Mouse (Mus musculus) MEL (cell line): ENCODE measurements around the gene Slc9b2. TPM values are rescaled to one million over a fixed set of nuclear protein-coding genes. Genes with fewer than 3 reads are reported as not detected.

Source experiments
- DNase-seq: peaks from one replicate; pipeline ENCODE4 v3.0.0; 2011; ENCODE audit warnings: low read depth, low spot score
- H3K27ac ChIP-seq: 2 replicates; pipeline ENCODE4 v1.5.1; 2012; ENCODE audit warnings: low read depth, mild to moderate bottlenecking, control low read depth, low read length, moderate library complexity; ENCODE audit not compliant: control insufficient read depth
- H3K27me3 ChIP-seq, 2 experiments: fragments of 150-350 bp in 1 of 2; sonication (generic) in 1 of 2; 2 replicates each; pipeline ENCODE4 v1.6.1; 2012; ENCODE audit warnings: low read length in 2 of 2, mild to moderate bottlenecking in 2 of 2, improper control_type of control experiment in 1 of 2, moderate library complexity in 1 of 2; ENCODE audit not compliant: insufficient read depth in 2 of 2, control insufficient read depth in 1 of 2
- H3K36me3 ChIP-seq, 2 experiments: 2 replicates each; pipeline ENCODE4 v1.6.1; 2012 to 2014; ENCODE audit warnings: low read length in 2 of 2, improper control_type of control experiment in 1 of 2, inconsistent platforms in 1 of 2, mild to moderate bottlenecking in 1 of 2; ENCODE audit not compliant: insufficient read depth in 2 of 2, control insufficient read depth in 1 of 2
- H3K4me1 ChIP-seq, 2 experiments: fragments of 150-350 bp in 1 of 2; sonication (generic) in 1 of 2; 2 replicates each; pipeline ENCODE4 v1.6.1; 2012; ENCODE audit warnings: low read length in 2 of 2, improper control_type of control experiment in 1 of 2, mild to moderate bottlenecking in 1 of 2; ENCODE audit not compliant: insufficient read depth in 2 of 2, control insufficient read depth in 1 of 2
- H3K4me3 ChIP-seq, 2 experiments: fragments of 150-350 bp in 1 of 2; sonication (generic) in 1 of 2; 2 replicates each; pipeline ENCODE4 v1.5.1; 2012; ENCODE audit warnings: low read depth in 2 of 2, low read length in 2 of 2, mild to moderate bottlenecking in 2 of 2, moderate library complexity in 2 of 2, control low read depth in 1 of 2, improper control_type of control experiment in 1 of 2; ENCODE audit not compliant: control insufficient read depth in 1 of 2, insufficient read depth in 1 of 2
- H3K79me2 ChIP-seq: 2 replicates; pipeline ENCODE4 v1.6.1; 2012; ENCODE audit warnings: mild to moderate bottlenecking, low read length, moderate library complexity; ENCODE audit not compliant: control insufficient read depth, poor library complexity, insufficient read depth
- H3K9ac ChIP-seq: 2 replicates; pipeline ENCODE4 v1.6.1; 2012; ENCODE audit warnings: low read depth, mild to moderate bottlenecking, control low read depth, low read length, moderate library complexity; ENCODE audit not compliant: control insufficient read depth, poor library complexity, severe bottlenecking
- H3K9me3 ChIP-seq: fragments of 150-350 bp; sonication (generic); replicated peaks from 2 replicates; pipeline ENCODE4 v1.6.1; 2012; ENCODE audit warnings: mild to moderate bottlenecking, low read length, improper control_type of control experiment, moderate library complexity; ENCODE audit not compliant: insufficient read depth
- CHD2 ChIP-seq: IDR thresholded peaks from 2 replicates; pipeline ENCODE4 v1.6.1; 2011; ENCODE audit warnings: low read length, improper control_type of control experiment
- CTCF ChIP-seq, 3 experiments: IDR thresholded peaks in 2 of 3; conservative IDR thresholded peaks in 1 of 3; 2 replicates each; pipeline ENCODE4 v1.5.1; 2011 to 2012; ENCODE audit warnings: low read length in 3 of 3, low read depth in 2 of 3, mild to moderate bottlenecking in 2 of 3, improper control_type of control experiment in 1 of 3, inconsistent platforms in 1 of 3, mixed read lengths in 1 of 3, moderate library complexity in 1 of 3; ENCODE audit not compliant: control insufficient read depth in 1 of 3, insufficient read depth in 1 of 3, poor library complexity in 1 of 3, severe bottlenecking in 1 of 3
- EP300 ChIP-seq, 2 experiments: IDR thresholded peaks; 2 replicates each; pipeline ENCODE4 v1.6.1; 2011; ENCODE audit warnings: improper control_type of control experiment in 2 of 2, low read length in 2 of 2, low read depth in 1 of 2, mild to moderate bottlenecking in 1 of 2
- GABPA ChIP-seq: IDR thresholded peaks from 2 replicates; pipeline ENCODE4 v1.6.1; 2012; ENCODE audit warnings: low read depth, mild to moderate bottlenecking, inconsistent platforms, low read length, improper control_type of control experiment, moderate library complexity
- HCFC1 ChIP-seq: IDR thresholded peaks from 2 replicates; pipeline ENCODE4 v1.6.1; 2012; ENCODE audit warnings: low read depth, mild to moderate bottlenecking, inconsistent platforms, low read length, improper control_type of control experiment, moderate library complexity
- JUND ChIP-seq: IDR thresholded peaks from 2 replicates; pipeline ENCODE4 v1.6.1; 2011; ENCODE audit warnings: low read depth, mild to moderate bottlenecking, improper control_type of control experiment, low read length
- MAFK ChIP-seq: IDR thresholded peaks from 2 replicates; pipeline ENCODE4 v1.6.1; 2011; ENCODE audit warnings: low read depth, mild to moderate bottlenecking, low read length, improper control_type of control experiment, borderline replicate concordance
- MAX ChIP-seq: IDR thresholded peaks from 2 replicates; pipeline ENCODE4 v1.6.1; 2011; ENCODE audit warnings: low read length, improper control_type of control experiment
- MXI1 ChIP-seq: IDR thresholded peaks from 2 replicates; pipeline ENCODE4 v1.6.1; 2011; ENCODE audit warnings: mild to moderate bottlenecking, low read depth, low read length, improper control_type of control experiment
- MYC ChIP-seq: IDR thresholded peaks from 2 replicates; pipeline ENCODE4 v1.6.1; 2011; ENCODE audit warnings: low read depth, mild to moderate bottlenecking, low read length, improper control_type of control experiment, moderate library complexity
- NELFE ChIP-seq: IDR thresholded peaks from 2 replicates; pipeline ENCODE4 v1.6.1; 2011; ENCODE audit warnings: low read depth, low read length, improper control_type of control experiment
- NRF1 ChIP-seq: IDR thresholded peaks from 2 replicates; pipeline ENCODE4 v1.6.1; 2014; ENCODE audit warnings: low read depth, mild to moderate bottlenecking, inconsistent platforms, low read length, improper control_type of control experiment, moderate library complexity; ENCODE audit not compliant: poor library complexity, insufficient read depth, severe bottlenecking
- POLR2A ChIP-seq, 2 experiments: IDR thresholded peaks; 2 replicates each; pipeline ENCODE4 v1.6.1; 2011 to 2012; ENCODE audit warnings: low read length in 2 of 2, mild to moderate bottlenecking in 2 of 2, control low read depth in 1 of 2, improper control_type of control experiment in 1 of 2, low read depth in 1 of 2, moderate library complexity in 1 of 2; ENCODE audit not compliant: control insufficient read depth in 1 of 2, insufficient read depth in 1 of 2, poor library complexity in 1 of 2
- POLR2AphosphoS2 ChIP-seq: IDR thresholded peaks from 2 replicates; pipeline ENCODE4 v1.6.1; 2011; ENCODE audit warnings: low read length, improper control_type of control experiment
- POLR2AphosphoS5 ChIP-seq: IDR thresholded peaks from 2 replicates; pipeline ENCODE4 v1.6.1; 2012; ENCODE audit warnings: low read depth, borderline replicate concordance, mild to moderate bottlenecking, inconsistent platforms, low read length, moderate library complexity, mixed read lengths
- RAD21 ChIP-seq: IDR thresholded peaks from 2 replicates; pipeline ENCODE4 v1.6.1; 2011; ENCODE audit warnings: mild to moderate bottlenecking, low read depth, low read length, improper control_type of control experiment
- SIN3A ChIP-seq: IDR thresholded peaks from 2 replicates; pipeline ENCODE4 v1.6.1; 2012; ENCODE audit warnings: low read length, improper control_type of control experiment, inconsistent platforms
- SMC3 ChIP-seq: IDR thresholded peaks from 2 replicates; pipeline ENCODE4 v1.6.1; 2011; ENCODE audit warnings: low read depth, low read length, improper control_type of control experiment
- TCF12 ChIP-seq: IDR thresholded peaks from 2 replicates; pipeline ENCODE4 v1.6.1; 2014; ENCODE audit warnings: low read depth, mild to moderate bottlenecking, inconsistent platforms, low read length, improper control_type of control experiment, moderate library complexity
- UBTF ChIP-seq: IDR thresholded peaks from 2 replicates; pipeline ENCODE4 v1.6.1; 2012; ENCODE audit warnings: low read depth, mild to moderate bottlenecking, inconsistent platforms, low read length, improper control_type of control experiment, moderate library complexity, borderline replicate concordance; ENCODE audit not compliant: insufficient read depth
- ZC3H11A ChIP-seq: IDR thresholded peaks from 2 replicates; pipeline ENCODE4 v1.6.1; 2012; ENCODE audit warnings: low read depth, mild to moderate bottlenecking, inconsistent platforms, low read length, improper control_type of control experiment
- ZKSCAN1 ChIP-seq: IDR thresholded peaks from 2 replicates; pipeline ENCODE4 v1.6.1; 2012; ENCODE audit warnings: low read depth, mild to moderate bottlenecking, inconsistent platforms, low read length, improper control_type of control experiment, moderate library complexity
- ZMIZ1 ChIP-seq: IDR thresholded peaks from 2 replicates; pipeline ENCODE4 v1.6.1; 2012; ENCODE audit warnings: low read depth, mild to moderate bottlenecking, inconsistent platforms, low read length, improper control_type of control experiment, moderate library complexity
- polyA plus RNA-seq, 2 experiments: library from polyadenylated mRNA; stranded (reverse) in 1 of 2; unstranded in 1 of 2; fragments of >175 nt in 1 of 2; fragments of >200 nt in 1 of 2; gene quantifications; 2 replicates each; pipeline versions ENCODE4 v1.2.1 to v1.2.4; 2012; ENCODE audit warnings: low replicate concordance in 2 of 2, low read depth in 1 of 2; ENCODE audit not compliant: insufficient read length in 2 of 2, insufficient read depth in 1 of 2, missing spikeins in 1 of 2
- total RNA-seq: library from RNA; depleted of rRNA; stranded (reverse); fragments of 300-350 nt; gene quantifications from 2 replicates; pipeline ENCODE4 v1.2.3, GENCODE M21; 2012

Slc9b2 gene
- total and polyA plus RNA-seq, 3 experiments, result 1.0 to 1.3 TPM; not detected in 1

DNA sequence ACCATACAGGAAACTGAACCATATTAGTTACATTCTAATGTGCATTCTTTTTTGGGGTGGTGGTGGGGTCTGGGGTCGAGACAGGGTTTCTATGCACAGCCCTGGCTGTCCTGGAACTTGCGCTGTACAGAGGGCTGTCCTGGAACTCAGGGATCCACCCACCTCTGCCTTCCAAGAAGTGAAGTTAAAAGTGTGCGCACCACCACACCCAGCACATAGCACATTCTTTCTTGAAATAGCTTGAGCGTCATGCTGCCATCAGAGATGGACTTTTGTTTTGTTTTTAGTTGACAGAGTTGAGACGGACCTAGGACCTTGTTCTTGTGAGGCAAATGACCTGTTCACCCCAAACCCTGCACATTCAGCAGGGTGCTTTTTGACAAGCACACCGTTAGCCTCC, 19.7 kb downstream of the Slc9b2 start:
- H3K4me3 ChIP-seq, result no peak overlapping the region
- no peak for TF ChIP-seq SMC3
- no peak for TF ChIP-seq POLR2AphosphoS5
- no peak for TF ChIP-seq MYC
- TF ChIP-seq GABPA, result no peak
- TF ChIP-seq UBTF, result no peak
- no peak for TF ChIP-seq JUND
- no peak for TF ChIP-seq HCFC1
- no peak for TF ChIP-seq ZMIZ1
- no peak for TF ChIP-seq MAFK
- no peak for TF ChIP-seq MAX
- no peak for TF ChIP-seq SIN3A
- no peak for TF ChIP-seq NELFE
- no peak for TF ChIP-seq CHD2
- TF ChIP-seq NRF1, result no peak
- no peak for TF ChIP-seq POLR2AphosphoS2
- TF ChIP-seq RAD21, result no peak
- TF ChIP-seq ZKSCAN1, result no peak
- no peak for TF ChIP-seq TCF12
- TF ChIP-seq EP300 (IDR thresholded peaks at IDR 0.05; ENCODE audit: low read depth in 1 of 2, low read length in 2 of 2), result no peak
- TF ChIP-seq, all 39 proteins: peak for 0

GRCm38 (mm10) chr3:135327601-135328000, 20.1 kb downstream of the Slc9b2 start:
- no peak overlapping the region for H3K9ac ChIP-seq
- H3K4me3 ChIP-seq, result no peak overlapping the region
- no peaks in the 10 kb centered on the region for H3K9me3 ChIP-seq
- H3K36me3 ChIP-seq, result no peaks in the 10 kb centered on the region
- no peaks in the 10 kb centered on the region for H3K79me2 ChIP-seq
- H3K27me3 ChIP-seq, result no peaks in the 10 kb centered on the region
- H3K4me1 ChIP-seq, result no peaks in the 10 kb centered on the region
- peak; percentile 59 for TF ChIP-seq RAD21
- TF ChIP-seq MXI1, result no peak
- peak; percentile 75 to 80 (median 77) for TF ChIP-seq CTCF (IDR thresholded peaks at IDR 0.05 in 2 of 3, conservative IDR thresholded peaks at IDR 0.05 in 1 of 3; ENCODE audit: control insufficient read depth in 1 of 3, insufficient read depth in 1 of 3, low read depth in 2 of 3, low read length in 3 of 3, poor library complexity in 1 of 3, severe bottlenecking in 1 of 3)
- TF ChIP-seq NELFE, result no peak
- peak; percentile 76 for TF ChIP-seq SMC3
- TF ChIP-seq POLR2A (IDR thresholded peaks at IDR 0.05; ENCODE audit: control insufficient read depth in 1 of 2, insufficient read depth in 1 of 2, low read depth in 1 of 2, low read length in 2 of 2, poor library complexity in 1 of 2), result no peak
- TF ChIP-seq ZC3H11A, result peak; percentile 63
- DNase-seq, result peak; percentile 67
- H3K27ac ChIP-seq, result no peak overlapping the region

More for the DNA sequence above, 19.7 kb downstream of the Slc9b2 start:
- DNase-seq, result no peak
- Histone ChIP-seq H3K36me3 (no peaks in the 10 kb centered on the region), H3K79me2 (no peaks in the 10 kb centered on the region), H3K27ac (no peak overlapping the region), H3K4me1 (no peaks in the 10 kb centered on the region), H3K9me3 (no peaks in the 10 kb centered on the region), H3K27me3 (no peaks in the 10 kb centered on the region), H3K9ac (no peak overlapping the region)
